Mouse (Mus musculus): ENCODE results near the gene Ak8.

Gene Ak8

DNA sequence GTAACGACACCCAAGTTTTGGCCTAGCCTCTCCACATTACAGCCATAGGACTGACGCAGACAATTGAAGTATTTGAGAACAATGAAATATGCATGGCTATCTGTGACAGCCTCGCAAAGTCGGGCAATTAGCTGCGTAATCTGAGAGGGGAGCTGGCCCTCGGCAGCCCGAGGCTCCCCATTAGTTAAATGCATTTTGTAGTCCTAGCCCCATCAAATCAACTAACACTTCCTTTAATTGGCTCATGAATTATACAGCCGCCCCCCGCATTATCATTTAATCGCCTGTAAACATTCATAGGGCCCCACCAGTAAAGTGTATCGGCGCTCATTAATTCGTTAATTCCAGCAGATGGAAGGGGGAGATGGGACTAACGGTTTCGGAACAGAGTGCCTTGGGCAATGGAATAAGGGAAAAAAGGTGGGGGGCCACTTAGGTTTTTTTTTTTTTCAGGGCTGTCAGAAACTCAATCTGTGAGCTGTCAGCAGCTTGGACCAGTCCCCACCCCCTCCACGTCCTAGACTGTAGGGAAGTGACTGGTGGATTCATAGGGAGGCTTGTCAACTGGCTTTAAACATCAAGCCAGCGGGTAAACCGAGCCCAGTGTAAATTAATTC lies 97.6 kb downstream of the Ak8 start:
- DNase-seq, result no peak

DNA sequence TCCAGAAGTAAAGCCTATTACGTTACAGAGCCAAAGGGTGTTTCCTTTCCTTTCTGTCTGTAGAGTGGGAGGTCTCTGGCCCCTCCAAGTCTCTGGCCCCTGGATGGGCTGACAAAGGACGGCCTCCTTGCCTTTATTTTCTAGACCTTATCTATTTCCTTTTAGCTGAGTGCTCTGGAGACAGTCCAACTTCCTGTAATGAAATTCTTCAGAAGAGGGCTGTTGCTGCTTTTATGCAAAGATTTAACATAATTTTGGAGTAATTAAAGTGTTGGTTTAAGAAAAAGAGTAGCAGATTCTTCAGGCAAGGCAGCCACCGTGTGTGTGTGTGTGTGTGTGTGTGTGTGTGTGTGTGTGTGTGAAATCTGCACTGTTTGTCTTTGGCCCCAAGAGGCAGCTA lies 98.4 kb downstream of the Ak8 start:
- no peak for DNase-seq

DNA sequence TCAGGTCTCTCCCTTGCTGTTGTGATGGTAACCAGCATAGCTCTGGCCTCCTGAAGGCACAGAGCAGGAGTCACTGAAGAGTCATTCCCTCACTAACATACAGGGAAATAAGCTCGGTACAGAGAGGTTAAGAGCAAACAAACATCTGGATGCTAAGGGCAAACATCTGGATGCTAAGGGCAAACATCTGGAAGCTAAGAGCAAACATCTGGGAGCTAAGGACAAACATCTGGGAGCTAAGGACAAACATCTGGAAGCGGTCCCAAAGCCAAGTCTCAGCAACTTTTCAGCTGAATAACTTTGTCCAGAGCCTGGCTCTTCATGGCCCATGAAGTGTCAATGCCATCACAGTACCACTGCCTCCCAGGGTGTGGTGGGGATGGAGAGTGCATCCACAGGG lies 99.6 kb downstream of the Ak8 start:
- DNase-seq, result no peak

DNA sequence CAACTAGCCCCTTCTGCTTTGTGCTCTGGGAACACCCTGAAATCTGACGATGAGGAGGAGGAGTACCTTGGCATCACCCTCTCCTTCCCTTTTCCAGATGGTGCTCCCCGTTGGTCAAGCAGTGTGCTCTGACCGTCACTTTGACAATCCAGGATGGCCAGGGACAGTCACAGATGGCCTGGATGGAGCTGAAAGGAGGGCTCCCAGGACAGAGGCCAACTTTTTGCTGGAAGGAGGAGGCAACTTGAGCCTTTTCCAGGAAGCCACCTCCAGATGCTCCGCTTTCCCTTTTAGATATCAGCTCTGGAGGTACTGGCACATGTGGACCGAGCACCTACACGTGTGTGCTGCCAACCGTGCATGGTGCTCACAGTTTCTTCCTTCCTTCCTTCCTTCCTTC lies 103.4 kb downstream of the Ak8 start:
- no peak for DNase-seq

DNA sequence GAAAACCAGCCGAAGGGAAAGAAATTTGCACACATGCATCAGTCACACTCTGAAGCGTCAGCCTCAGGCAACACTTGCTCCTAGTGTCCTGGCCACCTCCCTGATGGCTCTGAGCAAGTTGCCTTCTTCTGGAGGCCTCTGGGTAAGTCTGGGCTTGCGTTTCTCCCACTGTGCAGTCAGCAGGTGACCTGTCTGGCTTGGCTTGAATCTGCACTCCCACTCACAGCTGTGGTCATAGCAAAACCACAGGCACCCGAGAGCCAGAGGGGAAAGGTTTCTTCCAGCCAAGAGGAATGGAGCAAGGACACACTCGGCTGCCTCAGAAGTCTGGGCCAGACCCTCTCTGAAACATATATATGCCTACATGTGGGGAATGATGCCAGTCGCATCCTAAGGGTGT lies 108.9 kb downstream of the Ak8 start:
- no peak for DNase-seq

DNA sequence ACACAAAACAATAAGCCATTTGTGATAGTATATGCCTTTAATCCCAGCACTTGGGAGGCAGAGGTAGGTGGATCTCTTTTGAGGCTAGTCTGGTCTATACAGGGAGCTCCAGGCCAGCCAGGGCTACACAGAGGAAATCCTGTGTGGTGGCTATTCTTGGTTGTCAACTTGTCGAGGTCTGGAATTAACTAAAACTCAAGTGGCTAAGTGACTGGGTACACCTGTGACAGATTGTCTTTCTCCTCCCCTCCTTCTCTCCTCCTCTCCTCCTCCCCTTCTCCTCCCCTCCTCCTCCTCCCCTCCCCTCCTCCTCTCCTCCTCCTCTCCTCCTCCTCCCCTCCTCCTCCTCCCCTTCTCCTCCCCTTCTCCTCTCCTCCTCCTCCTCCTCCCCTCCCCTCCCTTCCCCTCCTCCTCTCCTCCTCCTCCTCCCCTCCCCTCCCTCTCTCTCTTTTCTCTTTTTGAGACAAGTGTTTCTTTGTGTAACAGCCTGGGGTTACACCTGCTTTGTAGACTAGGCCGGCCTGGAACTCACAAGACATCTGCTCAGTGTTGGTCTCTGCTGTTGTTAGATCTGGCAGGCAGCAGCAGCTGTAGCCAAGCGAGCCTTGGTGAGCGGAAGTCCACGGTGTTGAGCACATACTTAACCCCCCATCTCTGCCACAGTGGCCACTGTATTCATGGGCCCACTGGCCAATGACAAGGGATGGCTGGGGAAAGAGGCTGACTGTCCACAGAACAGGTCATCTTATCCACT lies 110.5 kb downstream of the Ak8 start:
- DNase-seq, result no peak

DNA sequence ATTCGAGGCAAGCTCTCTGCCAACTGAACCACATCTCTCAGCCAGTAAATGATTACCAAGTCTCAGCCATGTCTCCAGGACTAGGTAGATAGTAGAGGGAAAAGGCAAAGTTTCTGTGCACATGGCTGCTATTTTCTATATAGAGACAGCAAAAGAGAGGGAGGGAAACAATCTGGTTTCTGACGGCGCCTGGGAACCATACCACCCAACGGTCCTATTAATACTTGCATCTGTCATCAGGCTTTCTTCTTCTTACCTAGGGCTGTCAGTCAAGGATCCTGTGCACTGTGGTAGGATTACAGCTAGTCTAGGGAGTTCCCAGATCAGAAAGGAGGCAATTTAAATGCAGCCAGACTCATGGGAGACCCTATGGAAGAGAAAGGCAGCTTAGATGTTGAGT lies 118.9 kb downstream of the Ak8 start:
- DNase-seq, result no peak

DNA sequence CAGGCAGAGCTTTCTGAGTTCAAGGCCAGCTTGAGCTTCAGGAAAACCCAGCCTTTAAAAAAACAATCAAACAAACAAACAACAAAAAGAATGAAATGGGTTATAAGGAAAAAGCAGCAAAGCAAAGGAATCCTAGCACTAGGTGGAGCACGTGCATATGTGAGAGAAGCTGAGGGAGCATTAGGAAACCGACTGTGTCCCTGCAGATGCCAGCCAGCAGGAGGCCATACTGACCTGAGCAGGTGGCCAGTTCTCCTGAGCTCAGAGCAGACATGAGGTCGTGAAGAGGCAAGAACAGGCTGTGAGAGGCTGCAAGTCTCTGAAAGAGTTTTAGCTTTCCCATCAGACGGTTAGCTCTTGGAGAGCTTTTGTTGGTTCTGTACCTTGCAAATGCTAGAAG lies 129.3 kb downstream of the Ak8 start:
- DNase-seq, result peak in 1 of 2 experiments; percentile 11

DNA sequence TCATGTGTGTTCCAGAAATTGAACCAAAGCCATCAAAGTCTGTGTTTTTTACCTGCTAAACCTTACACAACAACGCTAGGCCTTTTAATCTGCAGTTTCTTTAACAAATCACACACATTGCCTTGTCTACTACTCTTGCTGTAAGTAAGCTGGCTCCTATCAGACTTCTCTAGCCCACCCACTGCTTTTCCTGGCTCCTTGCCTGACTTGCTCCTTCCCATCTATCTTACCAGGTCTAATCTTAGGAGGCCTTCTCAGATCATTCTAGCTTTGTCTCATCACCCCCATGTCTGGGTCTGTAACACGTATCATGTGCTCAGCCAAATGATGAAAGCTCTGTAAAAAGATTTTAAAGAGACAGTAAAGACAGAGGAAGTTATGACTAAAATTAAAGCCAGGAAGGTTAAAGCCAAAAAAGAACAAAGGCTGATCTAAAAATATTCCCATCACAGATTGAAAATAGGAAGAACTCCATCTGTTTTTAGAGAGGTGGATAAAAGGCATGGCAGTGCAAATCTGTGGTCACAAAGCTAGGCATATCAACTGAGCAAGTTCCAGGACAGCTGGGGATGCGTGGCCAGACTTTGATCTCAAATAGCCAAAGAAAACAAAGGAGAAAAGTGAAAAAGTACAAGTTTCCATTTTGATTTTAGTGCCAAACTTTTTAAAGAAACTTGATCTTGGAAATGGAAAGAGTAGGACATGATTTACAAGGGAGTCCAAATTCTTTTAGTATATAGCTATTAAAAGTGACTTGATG lies 136.4 kb downstream of the Ak8 start:
- no peak for DNase-seq

DNA sequence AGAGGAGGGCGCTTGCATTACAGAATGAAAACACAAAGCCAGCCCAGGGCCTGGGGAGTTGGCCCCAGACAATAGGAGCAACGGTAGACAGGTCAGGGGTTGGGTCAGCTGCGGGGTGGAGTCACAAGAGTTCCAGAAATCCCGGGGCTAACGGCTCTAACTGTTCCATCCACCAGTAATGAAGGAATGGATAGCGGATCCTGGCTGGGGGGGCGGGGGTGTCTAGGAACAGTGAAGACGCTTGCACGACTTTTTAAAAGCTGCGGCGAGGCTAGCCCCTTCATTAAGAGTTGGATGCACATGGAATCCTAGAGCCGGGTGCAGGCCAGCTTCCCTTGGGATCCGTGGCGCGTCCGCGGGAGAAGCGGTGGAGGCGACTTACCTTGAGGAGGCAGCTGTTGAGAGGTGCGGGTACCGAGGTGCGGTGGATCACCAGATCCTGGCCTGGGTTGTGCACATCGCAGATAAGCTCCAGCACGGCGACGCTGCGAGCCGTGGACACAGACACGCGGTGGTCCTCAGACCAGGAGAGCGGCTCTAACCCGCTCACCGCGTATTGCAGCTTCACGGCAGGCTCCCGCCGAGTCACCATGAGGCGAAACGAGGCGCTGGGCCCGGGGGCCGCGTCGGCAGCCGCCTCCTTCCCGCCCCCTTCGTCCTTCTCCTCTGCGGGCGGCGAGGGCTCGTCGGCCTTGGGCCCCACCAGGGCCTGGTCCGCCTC lies 139.7 kb downstream of the Ak8 start:
- peak; percentile 9 to 10 for DNase-seq

DNA sequence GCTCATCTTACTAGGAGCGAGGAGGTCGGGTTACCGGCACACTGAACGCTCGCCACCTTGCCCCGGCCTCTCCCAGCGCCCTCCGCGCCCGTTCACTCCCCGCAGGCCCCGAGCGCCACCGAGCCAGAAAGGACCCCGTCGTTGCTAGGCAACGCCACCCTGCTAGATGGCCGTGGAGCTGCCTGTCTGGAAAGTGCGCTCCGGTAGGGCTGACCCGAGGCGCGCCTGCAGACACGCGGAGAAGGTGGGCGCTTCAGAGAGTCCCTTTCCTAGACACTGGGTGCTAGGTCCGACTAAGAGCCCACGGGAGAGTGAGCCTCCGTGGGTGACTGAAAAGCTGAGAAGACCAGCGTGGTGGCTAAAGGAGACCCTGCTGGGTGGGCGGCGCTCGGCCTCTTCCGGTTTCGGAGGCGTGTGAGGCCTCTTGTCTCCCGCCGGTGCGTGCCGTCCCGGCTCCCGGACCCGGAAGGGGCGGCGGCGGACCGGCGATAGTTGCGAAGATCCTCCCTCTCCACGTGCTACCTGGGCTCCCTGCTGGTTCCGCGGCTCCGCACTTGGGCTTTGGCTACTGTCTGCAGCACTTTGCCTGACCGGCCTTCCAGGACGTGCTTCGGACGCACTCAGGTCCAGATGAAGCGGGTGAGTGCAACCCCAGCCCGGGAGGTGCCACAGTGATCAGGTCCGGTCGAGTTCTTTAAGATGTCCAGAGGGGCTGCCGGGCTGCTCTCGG lies 140.4 kb downstream of the Ak8 start, which contains the start of the genes Gtf3c4 and Ddx31:
TSS of gene Gtf3c4 (minus strand) at position 139 of the 730 bp plus-strand sequence.
TSS of gene Ddx31 (plus strand) at position 185 of the 730 bp plus-strand sequence.
- DNase-seq, result peak; percentile 92

DNA sequence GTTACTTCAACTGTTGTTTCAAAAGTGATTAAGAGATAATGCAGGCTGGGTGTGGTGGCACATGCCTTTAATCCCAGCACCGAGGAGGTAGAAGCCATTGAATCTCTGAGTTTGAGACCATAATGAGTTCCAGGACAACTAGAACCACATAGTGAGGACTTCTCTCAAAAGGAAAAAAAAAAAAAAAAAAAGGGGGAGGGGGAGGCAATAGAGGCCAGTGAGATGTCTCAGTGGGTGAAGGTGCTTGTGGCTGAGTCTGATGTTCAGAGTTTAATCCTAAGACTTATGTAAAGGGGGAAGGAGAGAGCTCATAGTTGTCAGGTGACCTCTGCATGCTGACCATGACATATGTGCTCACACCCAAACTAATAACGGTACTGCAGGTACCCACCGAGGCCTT lies 142.1 kb downstream of the Ak8 start:
- DNase-seq, result no peak

DNA sequence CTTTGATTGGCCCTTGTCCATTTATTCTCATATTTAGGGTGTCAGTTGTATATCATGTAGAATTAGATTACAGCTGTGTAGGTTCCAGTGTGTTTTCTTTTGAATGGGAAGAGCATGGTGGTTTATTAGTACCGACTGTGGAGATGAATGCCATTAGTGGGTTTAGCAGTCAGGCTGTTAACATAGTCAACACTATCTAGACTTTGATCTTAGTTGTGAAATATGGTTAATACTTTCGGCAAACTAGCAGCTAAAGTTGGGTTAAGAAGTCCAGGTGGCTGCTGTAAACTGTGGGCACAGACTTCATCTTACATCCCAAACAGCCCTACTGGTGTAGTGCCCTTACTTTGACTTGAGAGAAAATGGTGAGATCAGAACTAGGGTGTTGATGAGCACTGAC lies 148.9 kb downstream of the Ak8 start:
- no peak for DNase-seq

DNA sequence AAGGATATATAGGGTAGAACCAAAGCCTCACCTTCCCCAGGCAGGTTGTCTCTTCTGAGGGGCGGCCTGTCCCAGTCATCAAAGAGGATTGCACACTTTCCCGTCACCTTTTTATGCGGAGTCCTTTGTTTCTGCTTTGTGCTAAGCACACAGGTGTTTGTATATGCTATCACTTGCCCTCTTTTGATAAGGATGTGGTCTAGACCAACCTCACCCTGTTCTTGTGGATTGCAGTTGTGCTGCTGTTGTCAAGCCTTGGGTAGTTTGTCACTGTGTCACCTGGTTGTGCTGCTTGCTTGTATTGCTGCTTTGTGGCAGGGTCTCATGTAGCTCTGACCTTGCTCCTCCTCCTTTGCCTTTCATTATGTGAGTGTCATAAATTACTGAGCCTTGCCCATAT lies 152.6 kb downstream of the Ak8 start:
- DNase-seq, result no peak

DNA sequence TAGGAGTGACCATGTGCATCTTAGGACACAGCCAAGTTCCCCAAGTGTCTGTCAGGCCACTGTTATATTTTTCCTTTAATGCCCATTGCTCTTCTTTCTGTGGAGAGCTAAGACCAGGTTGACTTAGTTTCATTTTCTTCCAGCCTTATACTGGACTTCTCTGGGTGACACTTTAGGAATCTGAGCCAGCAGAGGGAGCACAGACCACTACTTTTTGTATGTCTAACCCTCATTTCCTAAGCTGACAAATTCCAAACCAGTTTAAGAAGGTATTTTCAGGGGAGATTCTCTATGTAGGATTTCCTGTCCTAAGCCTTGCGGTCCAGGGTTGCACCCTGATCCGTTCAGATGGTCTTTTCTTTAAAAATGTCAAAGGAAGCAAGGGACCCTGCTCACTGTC lies 155.8 kb downstream of the Ak8 start:
- DNase-seq, result no peak

DNA sequence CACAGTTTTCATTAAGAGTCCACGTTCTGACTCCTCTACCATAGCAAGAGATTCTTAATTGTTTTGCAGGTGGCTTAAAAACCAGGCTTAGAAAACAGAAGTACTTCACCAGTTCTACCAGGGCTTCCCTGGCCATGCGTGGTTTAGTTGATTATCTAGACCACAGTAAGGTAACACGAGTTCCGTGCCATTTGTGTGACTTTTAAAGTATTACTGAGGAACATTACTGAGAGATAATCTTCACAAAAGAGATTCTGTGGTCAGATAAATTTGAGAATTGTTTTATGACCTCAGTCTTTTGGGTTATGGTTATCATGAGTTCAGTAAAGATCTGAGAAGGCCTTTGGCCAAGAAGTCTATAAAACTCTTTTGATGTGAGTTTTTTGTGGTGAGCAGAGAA lies 159.3 kb downstream of the Ak8 start:
- DNase-seq, result no peak

DNA sequence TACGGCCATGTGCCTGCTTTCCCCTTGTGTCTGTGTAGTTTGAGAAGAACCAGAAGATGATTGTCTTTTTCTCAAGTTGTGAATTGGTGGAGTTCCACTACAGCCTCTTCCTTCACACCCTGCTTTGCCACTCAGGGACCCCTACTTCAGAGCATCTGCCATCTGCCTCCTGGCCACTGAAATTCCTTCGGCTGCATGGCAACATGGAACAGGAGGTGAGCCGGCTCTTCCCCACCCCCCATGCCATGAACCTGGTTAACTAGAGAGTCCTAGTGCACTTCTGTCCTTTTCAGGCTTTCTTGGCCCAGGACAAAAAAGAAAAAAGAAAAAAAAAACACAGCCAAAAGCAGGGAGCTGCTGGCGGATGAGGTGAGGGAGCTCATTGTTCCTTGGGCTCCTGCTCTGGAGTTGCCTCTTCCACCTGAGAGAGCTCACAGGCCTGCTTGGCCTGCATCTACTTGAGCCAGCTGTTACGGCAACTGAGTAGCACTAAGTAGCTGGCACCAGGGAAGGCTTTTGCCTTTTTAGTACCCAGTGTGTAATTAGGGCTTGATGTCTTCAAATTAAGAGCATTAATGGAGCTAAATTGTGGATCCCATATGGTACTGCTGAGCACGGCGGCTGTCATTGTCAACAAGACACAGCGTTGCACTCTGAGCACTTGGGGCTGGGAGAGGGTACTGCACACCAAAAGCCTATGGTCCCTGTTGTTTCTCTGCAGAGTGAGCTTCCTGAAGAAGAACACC lies 160.9 kb downstream of the Ak8 start:
- DNase-seq, result no peak
